10 mouse cellular contexts compared by ENCODE assay signal in genomic region chr13:15052667-15053375, GRCm38 (mm10).
A peak's percentile ranks its signal among the peaks of the same experiment; 100 is the strongest.
DNase-seq lines count a peak whose midpoint lies in the region; ATAC-seq and TF ChIP-seq lines count a peak whose summit lies in the region.
"Had no signal": no experiment of that assay in that cellular context is flagged by ENCODE, and none has a peak within 500 bp of the region (broad histone marks: within the 10 kb centered on the region; RNA-seq: fewer than 3 reads in every experiment).

No protein-coding gene starts in this region.

- H3K36me3 ChIP-seq in stomach, embryonic 14.5 days (ENCODE audit: control insufficient read depth, insufficient read depth, low read length), result no peaks in the 10 kb centered on the region
- H3K36me3 ChIP-seq in stomach, postnatal 0 days (ENCODE audit: control insufficient read depth, insufficient read depth, low read length), result no peaks in the 10 kb centered on the region
- H3K36me3 ChIP-seq in hindbrain, embryonic 16.5 days (ENCODE audit: control insufficient read depth, insufficient read depth, low read length), result no peaks in the 10 kb centered on the region
- no peaks in the 10 kb centered on the region for H3K36me3 ChIP-seq in stomach, embryonic 16.5 days (ENCODE audit: control insufficient read depth, insufficient read depth, low read length)
- H3K36me3 ChIP-seq: heart, embryonic 13.5 days had no signal

- WGBS in stomach, embryonic 14.5 days, result 36% methylated on average over 4 of the region's 4 CpGs
- WGBS in stomach, postnatal 0 days, result 36% methylated on average over 4 of the region's 4 CpGs
- 54% methylated on average over 4 of the region's 4 CpGs for WGBS in hindbrain, embryonic 16.5 days
- WGBS in stomach, embryonic 16.5 days, result 26% methylated on average over 4 of the region's 4 CpGs

- H3K27ac ChIP-seq in stomach, embryonic 14.5 days (ENCODE audit: low read length), result peak overlapping the region; percentile 66; the same call in 1 of the 2 replicates
- no peak overlapping the region for H3K27ac ChIP-seq in stomach, postnatal 0 days (replicated peaks)
- no peak overlapping the region; the same call in 1 of the 2 replicates for H3K27ac ChIP-seq in hindbrain, embryonic 16.5 days (ENCODE audit: low read depth, low read length)
- H3K27ac ChIP-seq in stomach, embryonic 16.5 days (ENCODE audit: low read length), result peak overlapping the region; percentile 64
- H3K27ac ChIP-seq: heart, embryonic 13.5 days had no signal

- peak; percentile 7 to 25 for DNase-seq in cerebellum, postnatal 14 days
- no peak for DNase-seq in cerebellum, adult 9-10 months
- no peak for DNase-seq in stomach, postnatal 0 days (ENCODE audit: low spot score)
- DNase-seq in adrenal gland, adult 2 months, result no peak
- DNase-seq in cerebellum, adult 18-20 months, result no peak
- DNase-seq: lung, postnatal 4 days had no signal

- H3K4me3 ChIP-seq in stomach, embryonic 14.5 days (ENCODE audit: low read depth, low read length), result no peak overlapping the region
- no peak overlapping the region for H3K4me3 ChIP-seq in stomach, postnatal 0 days (ENCODE audit: low read depth, low read length)
- H3K4me3 ChIP-seq in hindbrain, embryonic 16.5 days (ENCODE audit: low read length), result no peak overlapping the region
- no peak overlapping the region for H3K4me3 ChIP-seq in stomach, embryonic 16.5 days (replicated peaks; ENCODE audit: low read length)
- H3K4me3 ChIP-seq: heart, embryonic 13.5 days had no signal

- no peaks in the 10 kb centered on the region for H3K9me3 ChIP-seq in stomach, embryonic 14.5 days (ENCODE audit: control insufficient read depth, low read depth, low read length)
- no peaks in the 10 kb centered on the region for H3K9me3 ChIP-seq in stomach, postnatal 0 days (ENCODE audit: control insufficient read depth, low read length)
- no peaks in the 10 kb centered on the region for H3K9me3 ChIP-seq in hindbrain, embryonic 16.5 days (ENCODE audit: control insufficient read depth, low read length)
- H3K9me3 ChIP-seq in stomach, embryonic 16.5 days (replicated peaks; ENCODE audit: control insufficient read depth, low read length), result no peaks in the 10 kb centered on the region
- H3K9me3 ChIP-seq: heart, embryonic 13.5 days had no signal

- H3K4me1 ChIP-seq in stomach, embryonic 14.5 days (ENCODE audit: control insufficient read depth, insufficient read depth, low read length), result 0 out of 2 replicates have a peak, but pooled peaks cover 4% of the 10 kb centered on the region
- no peaks in the 10 kb centered on the region for H3K4me1 ChIP-seq in stomach, postnatal 0 days (replicated peaks; ENCODE audit: control insufficient read depth, insufficient read depth)
- no peaks in the 10 kb centered on the region for H3K4me1 ChIP-seq in hindbrain, embryonic 16.5 days (ENCODE audit: control insufficient read depth, insufficient read depth, low read depth, low read length)
- no peaks in the 10 kb centered on the region for H3K4me1 ChIP-seq in stomach, embryonic 16.5 days (ENCODE audit: control insufficient read depth, insufficient read depth, low read length)
- H3K4me1 ChIP-seq: heart, embryonic 13.5 days had no signal

- no peak for TF ChIP-seq EP300 in stomach, postnatal 0 days (optimal IDR thresholded peaks at IDR 0.05)

- no peaks in the 10 kb centered on the region for H3K27me3 ChIP-seq in stomach, embryonic 14.5 days (ENCODE audit: control insufficient read depth, insufficient read depth, low read length)
- no peaks in the 10 kb centered on the region for H3K27me3 ChIP-seq in stomach, postnatal 0 days (ENCODE audit: control insufficient read depth, insufficient read depth, low read length)
- H3K27me3 ChIP-seq in hindbrain, embryonic 16.5 days (replicated peaks; ENCODE audit: control insufficient read depth, insufficient read depth, low read length), result no peaks in the 10 kb centered on the region
- H3K27me3 ChIP-seq in stomach, embryonic 16.5 days (ENCODE audit: control insufficient read depth, insufficient read depth, low read length), result no peaks in the 10 kb centered on the region
- H3K27me3 ChIP-seq: heart, embryonic 13.5 days had no signal

- peak; percentile 49; the same call in 1 of the 2 replicates for ATAC-seq in stomach, embryonic 14.5 days (ENCODE audit: insufficient number of reproducible peaks, insufficient read depth, low FRiP score, low read depth)
- ATAC-seq in stomach, postnatal 0 days (ENCODE audit: low FRiP score, low TSS enrichment), result no peak; the same call in 1 of the 2 replicates
- ATAC-seq in hindbrain, embryonic 16.5 days, result peak; percentile 87
- peak; percentile 80 for ATAC-seq in stomach, embryonic 16.5 days (ENCODE audit: insufficient read depth, low FRiP score)

- H3K9ac ChIP-seq in stomach, embryonic 14.5 days (replicated peaks; ENCODE audit: low read depth, low read length), result no peak overlapping the region
- H3K9ac ChIP-seq in stomach, postnatal 0 days (ENCODE audit: low read length), result no peak overlapping the region
- no peak overlapping the region for H3K9ac ChIP-seq in hindbrain, embryonic 16.5 days (ENCODE audit: low read depth, low read length)
- H3K9ac ChIP-seq in stomach, embryonic 16.5 days (ENCODE audit: low read length), result no peak overlapping the region
- H3K9ac ChIP-seq: heart, embryonic 13.5 days had no signal

- no peak for TF ChIP-seq CTCF in stomach, postnatal 0 days (IDR thresholded peaks at IDR 0.05; ENCODE audit: low read depth)

- no peak overlapping the region for H3K4me2 ChIP-seq in stomach, embryonic 14.5 days (replicated peaks; ENCODE audit: low read depth, low read length)
- H3K4me2 ChIP-seq in stomach, postnatal 0 days (replicated peaks; ENCODE audit: low read depth), result no peak overlapping the region
- H3K4me2 ChIP-seq in hindbrain, embryonic 16.5 days (ENCODE audit: low read length), result no peak overlapping the region
- no peak overlapping the region for H3K4me2 ChIP-seq in stomach, embryonic 16.5 days (ENCODE audit: low read depth, low read length)
- H3K4me2 ChIP-seq: heart, embryonic 13.5 days had no signal

Comparison
In these comparisons a context has a peak if more than half of its experiments do, and no peak if none do; other contexts are left out.
1. DNase-seq: peak in cerebellum, postnatal 14 days (2 of 2); none in cerebellum, adult 9-10 months (single experiment), stomach, postnatal 0 days (single experiment), adrenal gland, adult 2 months (single experiment) and cerebellum, adult 18-20 months (0 of 2).
2. H3K27ac ChIP-seq: peak in stomach, embryonic 14.5 days (single experiment) and stomach, embryonic 16.5 days (single experiment); none in stomach, postnatal 0 days (single experiment) and hindbrain, embryonic 16.5 days (single experiment).